Mouse (Mus musculus): Measurements from ENCODE around the gene Mup16. TPM values are rescaled to one million over a fixed set of nuclear protein-coding genes. Genes with fewer than 3 reads are reported as not detected.

The Mup16 gene
- polyA plus RNA-seq (2014; fragmentation: Illumina TruSeq; extraction: RNeasy Lipid Tissue Mini Kit (QIAGEN cat#74804)) = not detected

DNA sequence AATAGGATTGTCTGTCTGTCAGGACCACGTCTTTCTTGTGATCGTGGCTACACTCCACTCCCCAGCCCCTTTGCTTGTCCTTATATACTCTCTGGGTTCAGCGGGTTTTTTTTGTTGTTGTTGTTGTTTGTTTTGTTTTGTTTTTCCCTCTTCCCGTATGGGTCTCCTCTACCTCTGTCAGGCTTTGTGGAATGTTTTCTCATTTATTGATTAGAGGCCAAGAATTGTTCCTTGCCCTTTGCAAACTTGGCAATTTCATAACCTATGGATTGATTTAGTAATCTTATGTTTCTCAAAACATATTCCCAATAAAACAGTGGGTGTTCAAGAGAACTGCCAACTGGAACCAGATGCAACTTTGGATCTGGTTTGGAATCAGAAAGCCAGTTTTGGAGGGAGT is at the start of gene Mup16:
Mup16 (minus strand) TSS at position 101 of the 400 bp plus-strand sequence.

Other genes starting within 250 kb of the Mup16 start
- 1.0 TPM for gene Mup14, start 215.5 kb downstream of the Mup16 start, polyA plus RNA-seq (2014; fragmentation: Illumina TruSeq; extraction: RNeasy Lipid Tissue Mini Kit (QIAGEN cat#74804))
- gene Mup15, start 79.8 kb downstream of the Mup16 start, polyA plus RNA-seq (2014; fragmentation: Illumina TruSeq; extraction: RNeasy Lipid Tissue Mini Kit (QIAGEN cat#74804)) = not detected
- not detected for gene Mup17, start 76.3 kb upstream of the Mup16 start, polyA plus RNA-seq (2014; fragmentation: Illumina TruSeq; extraction: RNeasy Lipid Tissue Mini Kit (QIAGEN cat#74804))
- not detected for gene Mup18, start 154.6 kb upstream of the Mup16 start, polyA plus RNA-seq (2014; fragmentation: Illumina TruSeq; extraction: RNeasy Lipid Tissue Mini Kit (QIAGEN cat#74804))

All from ovary, adult 10 weeks (tissue).